12 mouse cellular contexts compared by ENCODE assay signal in genomic region chr5:136656830-136657395, GRCm38 (mm10). TPM values are rescaled to one million over a fixed set of nuclear protein-coding genes. Genes with fewer than 3 reads are reported as not detected.
DNase-seq lines count a peak whose midpoint lies in the region; TF ChIP-seq lines count a peak whose summit lies in the region.
"Had no signal": no experiment of that assay in that cellular context is flagged by ENCODE, and none has a peak within 500 bp of the region (broad histone marks: within the 10 kb centered on the region; RNA-seq: fewer than 3 reads in every experiment).

No protein-coding gene starts in this region.

- no peak for DNase-seq in left cerebral cortex, adult 2 months (ENCODE audit: extremely low spot score in 1 of 2, low spot score in 2 of 2)
- no peak for DNase-seq in left cerebral cortex, postnatal 25 days (ENCODE audit: low spot score in 2 of 2)
- peak; percentile 39 for DNase-seq in A20 (ENCODE audit: low read depth, low spot score)
- peak; percentile 14 for DNase-seq in induced T-regulatory cell, adult 2 months (ENCODE audit: low read depth)
- no peak for DNase-seq in neural tube, embryonic 10.5 days (ENCODE audit: extremely low spot score, low spot score)
- no peak for DNase-seq in gastrocnemius, postnatal 25 days
- DNase-seq: heart, postnatal 4 days; kidney, adult 18-20 months; layer of hippocampus, postnatal 36 days; right cerebral cortex, postnatal 4 days had no signal

- no peak overlapping the region for H3K4me3 ChIP-seq in left cerebral cortex, adult 2 months
- no peak overlapping the region for H3K4me3 ChIP-seq in E14TG2a.4 (replicated peaks; ENCODE audit: low read length)
- H3K4me3 ChIP-seq: liver, embryonic 15.5 days had no signal

- peak; percentile 4; the same call in 1 of the 2 replicates for TF ChIP-seq CTCF in left cerebral cortex, adult 2 months (IDR thresholded peaks at IDR 0.05)
- TF ChIP-seq CTCF in E14TG2a.4 (conservative IDR thresholded peaks at IDR 0.05; ENCODE audit: low read length): peak; percentile 74

- H3K27ac ChIP-seq in left cerebral cortex, adult 2 months: no peak overlapping the region
- H3K27ac ChIP-seq: liver, embryonic 15.5 days had no signal

- H3K27me3 ChIP-seq in E14TG2a.4 (ENCODE audit: insufficient read depth, low read length): 0 out of 2 replicates have a peak, but pooled peaks cover 4% of the 10 kb centered on the region
- H3K27me3 ChIP-seq: liver, embryonic 15.5 days had no signal

- no peaks in the 10 kb centered on the region for H3K36me3 ChIP-seq in E14TG2a.4 (ENCODE audit: insufficient read depth, low read length)
- H3K36me3 ChIP-seq: liver, embryonic 15.5 days had no signal

- H3K4me1 ChIP-seq in E14TG2a.4 (replicated peaks; ENCODE audit: low read depth, low read length): no peaks in the 10 kb centered on the region
- H3K4me1 ChIP-seq: liver, embryonic 15.5 days had no signal

- H3K9me3 ChIP-seq in E14TG2a.4 (ENCODE audit: low read length): peaks cover 5% of the 10 kb centered on the region; the same call in 1 of the 2 replicates
- H3K9me3 ChIP-seq: liver, embryonic 15.5 days had no signal

- intact Hi-C loops in left cerebral cortex, adult 2 months (cut with DNase I): no loop called here
- intact Hi-C loops in left cerebral cortex, postnatal 25 days (cut with DNase I): no loop called here

RNA-seq across cellular contexts. Expression of gene Myl10, which starts 36.0 kb away (rescaled TPM):
- total RNA-seq in left cerebral cortex, adult 2 months (2021): not detected
- total RNA-seq in left cerebral cortex, postnatal 25 days (2021): not detected
- total RNA-seq in gastrocnemius, postnatal 25 days (2021): 1 to 10 TPM; 3.5 to 5.8 TPM
- total RNA-seq: heart, postnatal 4 days; layer of hippocampus, postnatal 36 days had no signal

Comparison
In these comparisons a context has a peak if more than half of its experiments do, and no peak if none do; other contexts are left out.
1. DNase-seq: peak in A20 (single experiment) and induced T-regulatory cell, adult 2 months (single experiment); none in left cerebral cortex, adult 2 months (0 of 2), left cerebral cortex, postnatal 25 days (0 of 2), neural tube, embryonic 10.5 days (single experiment) and gastrocnemius, postnatal 25 days (single experiment).